Mouse (Mus musculus): Measurements from ENCODE around the gene Akt1s1. TPM values are rescaled to one million over a fixed set of nuclear protein-coding genes. Genes with fewer than 3 reads are reported as not detected.
"Not testable (repeated sequence)": the region's sequence is repeated elsewhere in the genome, so short reads cannot be mapped to it uniquely, and the experiment has no call there.

Akt1s1 gene
- polyA plus RNA-seq, 1 experiment from 2014 or later, result 112 TPM

- peaks cover 57% of the 10 kb centered on the region for H3K36me3 ChIP-seq
- H3K9me3 ChIP-seq, result no peaks in the 10 kb centered on the region
- peak overlapping the region; percentile 87 for H3K4me3 ChIP-seq
- ATAC-seq (ENCODE audit: low FRiP score, low read depth), result no peak
- H3K4me1 ChIP-seq, result peaks cover 50% of the 10 kb centered on the region
- H3K9ac ChIP-seq, result peak overlapping the region; percentile 99
- H3K4me2 ChIP-seq (replicated peaks), result peak overlapping the region; percentile 99
- peak overlapping the region; percentile 22; the same call in 1 of the 2 replicates for H3K27ac ChIP-seq
- no peaks in the 10 kb centered on the region for H3K27me3 ChIP-seq
- WGBS, result 73% methylated on average over 19 of the region's 19 CpGs
Observed at GRCm38 (mm10) chr7:44867010-44867702, 18.4 kb downstream of the Akt1s1 start.

GRCm38 (mm10) chr7:44867802-44868201, 19.0 kb downstream of the Akt1s1 start:
- H3K4me1 ChIP-seq, result peaks cover 50% of the 10 kb centered on the region
- H3K4me3 ChIP-seq, result peak overlapping the region; percentile 87
- WGBS, result 57% methylated on average over 9 of the region's 9 CpGs
- H3K27ac ChIP-seq, result no peak overlapping the region; the same call in 1 of the 2 replicates
- ATAC-seq (ENCODE audit: low FRiP score, low read depth), result no peak
- peak overlapping the region; percentile 99 for H3K4me2 ChIP-seq (replicated peaks)
- H3K9me3 ChIP-seq, result no peaks in the 10 kb centered on the region
- H3K36me3 ChIP-seq, result peaks cover 51% of the 10 kb centered on the region
- H3K27me3 ChIP-seq, result no peaks in the 10 kb centered on the region
- peak overlapping the region; percentile 99 for H3K9ac ChIP-seq

- Histone ChIP-seq H3K9me3 (no peaks in the 10 kb centered on the region), H3K4me2 (replicated peaks) (peak overlapping the region; percentile 99), H3K27ac (peak overlapping the region; percentile 100; the same call in 1 of the 2 replicates), H3K36me3 (peaks cover 44% of the 10 kb centered on the region), H3K4me3 (peak overlapping the region; percentile 87), H3K27me3 (no peaks in the 10 kb centered on the region), H3K9ac (peak overlapping the region; percentile 99), H3K4me1 (peaks cover 50% of the 10 kb centered on the region)
- 7% methylated on average over 16 of the region's 16 CpGs for WGBS
- no peak for ATAC-seq (ENCODE audit: low FRiP score, low read depth)
Observed at GRCm38 (mm10) chr7:44868465-44868864, 19.7 kb downstream of the Akt1s1 start.

GRCm38 (mm10) chr7:44868919-44869696, 20.3 kb downstream of the Akt1s1 start:
- no peaks in the 10 kb centered on the region for H3K27me3 ChIP-seq
- peaks cover 38% of the 10 kb centered on the region for H3K36me3 ChIP-seq
- H3K4me2 ChIP-seq (replicated peaks), result peak overlapping the region; percentile 99
- ATAC-seq (ENCODE audit: low FRiP score, low read depth), result peak; percentile 71
- peak overlapping the region; percentile 100 for H3K27ac ChIP-seq
- peak overlapping the region; percentile 99 for H3K9ac ChIP-seq
- under 1% methylated on average over 97 of the region's 108 CpGs for WGBS
- H3K9me3 ChIP-seq, result no peaks in the 10 kb centered on the region
- H3K4me1 ChIP-seq, result peaks cover 50% of the 10 kb centered on the region
- peak overlapping the region; percentile 87 for H3K4me3 ChIP-seq

- Histone ChIP-seq H3K9ac (peak within 1 kb of the TSS; percentile 99), H3K4me3 (peak within 1 kb of the TSS; percentile 87), H3K4me1 (peaks cover 44% of the 10 kb centered on the region), H3K4me2 (replicated peaks) (peak within 1 kb of the TSS; percentile 99), H3K9me3 (no peaks in the 10 kb centered on the region), H3K27me3 (no peaks in the 10 kb centered on the region), H3K36me3 (peaks cover 30% of the 10 kb centered on the region), H3K27ac (peak within 1 kb of the TSS; percentile 100)
- peak; percentile 93 for ATAC-seq (ENCODE audit: low FRiP score, low read depth)
- 3% methylated on average over 29 of the region's 29 CpGs for WGBS
Observed at GRCm38 (mm10) chr7:44869697-44870528, 21.1 kb downstream of the Akt1s1 start, which contains the start of gene Ptov1. Gene Ptov1, minus strand, starts transcription at chr7:44869788.

- H3K4me1 ChIP-seq, result peaks cover 37% of the 10 kb centered on the region
- peak overlapping the region; percentile 87 for H3K4me3 ChIP-seq
- ATAC-seq (ENCODE audit: low FRiP score, low read depth), result no peak
- WGBS, result 72% methylated on average over 6 of the region's 6 CpGs
- H3K27ac ChIP-seq, result peak overlapping the region; percentile 100
- peak overlapping the region; percentile 99 for H3K9ac ChIP-seq
- peaks cover 25% of the 10 kb centered on the region for H3K36me3 ChIP-seq
- no peaks in the 10 kb centered on the region for H3K27me3 ChIP-seq
- peak overlapping the region; percentile 99 for H3K4me2 ChIP-seq (replicated peaks)
- no peaks in the 10 kb centered on the region for H3K9me3 ChIP-seq
Observed at GRCm38 (mm10) chr7:44870614-44871013, 21.8 kb downstream of the Akt1s1 start.

- no peaks in the 10 kb centered on the region for H3K9me3 ChIP-seq
- H3K4me3 ChIP-seq, result no peak overlapping the region
- H3K27ac ChIP-seq, result no peak overlapping the region
- 90% methylated on average over 1 of the region's 1 CpGs for WGBS
- H3K27me3 ChIP-seq, result no peaks in the 10 kb centered on the region
- no peak overlapping the region for H3K9ac ChIP-seq
- peaks cover 23% of the 10 kb centered on the region for H3K36me3 ChIP-seq
- ATAC-seq (ENCODE audit: low FRiP score, low read depth), result no peak
- no peak overlapping the region for H3K4me2 ChIP-seq (replicated peaks)
- H3K4me1 ChIP-seq, result peaks cover 31% of the 10 kb centered on the region
Observed at GRCm38 (mm10) chr7:44871181-44871580, 22.4 kb downstream of the Akt1s1 start.

- not testable (repeated sequence) for H3K9ac ChIP-seq; H3K27ac ChIP-seq; ATAC-seq (ENCODE audit: low FRiP score, low read depth); H3K9me3 ChIP-seq; H3K4me3 ChIP-seq; H3K27me3 ChIP-seq; H3K4me2 ChIP-seq (replicated peaks)
- peaks cover 25% of the 10 kb centered on the region for H3K4me1 ChIP-seq
- 86% methylated on average over 2 of the region's 2 CpGs for WGBS
- H3K36me3 ChIP-seq, result peaks cover 23% of the 10 kb centered on the region
Observed at GRCm38 (mm10) chr7:44871774-44872173, 23.0 kb downstream of the Akt1s1 start.

- no peak overlapping the region for H3K4me2 ChIP-seq (replicated peaks)
- WGBS, result 89% methylated on average over 14 of the region's 14 CpGs
- no peak overlapping the region for H3K27ac ChIP-seq
- no peak overlapping the region for H3K4me3 ChIP-seq
- peaks cover 72% of the 10 kb centered on the region for H3K36me3 ChIP-seq
- H3K9me3 ChIP-seq, result no peaks in the 10 kb centered on the region
- no peak overlapping the region for H3K9ac ChIP-seq
- no peaks in the 10 kb centered on the region for H3K4me1 ChIP-seq
- H3K27me3 ChIP-seq, result no peaks in the 10 kb centered on the region
- ATAC-seq (ENCODE audit: low FRiP score, low read depth), result no peak
Observed at GRCm38 (mm10) chr7:44877833-44878232, 29.0 kb downstream of the Akt1s1 start.

- H3K4me1 ChIP-seq, result no peaks in the 10 kb centered on the region
- H3K4me3 ChIP-seq, result no peak overlapping the region
- H3K4me2 ChIP-seq (replicated peaks), result no peak overlapping the region
- H3K9me3 ChIP-seq, result no peaks in the 10 kb centered on the region
- H3K9ac ChIP-seq, result no peak overlapping the region
- WGBS, result 95% methylated on average over 3 of the region's 3 CpGs
- no peak overlapping the region for H3K27ac ChIP-seq
- ATAC-seq (ENCODE audit: low FRiP score, low read depth), result no peak
- peaks cover 92% of the 10 kb centered on the region for H3K36me3 ChIP-seq
- no peaks in the 10 kb centered on the region for H3K27me3 ChIP-seq
Observed at GRCm38 (mm10) chr7:44883036-44883435, 34.2 kb downstream of the Akt1s1 start.

GRCm38 (mm10) chr7:44884637-44885036, 35.8 kb downstream of the Akt1s1 start:
- Histone ChIP-seq H3K27ac (no peak overlapping the region), H3K9ac (no peak overlapping the region), H3K4me3 (no peak overlapping the region), H3K4me1 (no peaks in the 10 kb centered on the region), H3K36me3 (peaks cover 92% of the 10 kb centered on the region), H3K27me3 (no peaks in the 10 kb centered on the region), H3K4me2 (replicated peaks) (no peak overlapping the region), H3K9me3 (no peaks in the 10 kb centered on the region)
- ATAC-seq (ENCODE audit: low FRiP score, low read depth), result no peak
- 93% methylated on average over 5 of the region's 5 CpGs for WGBS
